In genomic region chr5:51452033-51452432, GRCm38 (mm10) we compare ENCODE assay signal across 14 mouse cellular contexts.
DNase-seq lines count a peak whose midpoint lies in the region; ATAC-seq lines count a peak whose summit lies in the region.
"Had no signal": no experiment of that assay in that cellular context is flagged by ENCODE, and none has a peak within 500 bp of the region (broad histone marks: within the 10 kb centered on the region; RNA-seq: fewer than 3 reads in every experiment).

No protein-coding gene starts in this region.

- no peak for DNase-seq in heart, embryonic 10.5 days (ENCODE audit: low spot score)
- DNase-seq in ZHBTc4 (ENCODE audit: low read depth, low spot score): peak; percentile 35
- peak; percentile 53 to 64 for DNase-seq in heart, postnatal 10 days
- DNase-seq in kidney, postnatal 14 days: peak; percentile 89
- no peak for DNase-seq in natural killer cell, adult 2 months (ENCODE audit: low spot score in 2 of 2)
- DNase-seq: cerebellum, adult 9-10 months; spleen, adult 18-20 months had no signal

- no peak overlapping the region for H3K4me3 ChIP-seq in heart, embryonic 13.5 days
- no peak overlapping the region for H3K4me3 ChIP-seq in heart, embryonic 10.5 days
- H3K4me3 ChIP-seq: embryonic facial prominence, embryonic 15.5 days; liver, embryonic 15.5 days had no signal

- ATAC-seq in heart, embryonic 13.5 days (ENCODE audit: extremely low read depth, insufficient number of reproducible peaks, low FRiP score, low TSS enrichment): no peak
- ATAC-seq in megakaryocyte progenitor cell, adult 5-6 weeks (replicated peaks; ENCODE audit: poor library complexity): no peak
- ATAC-seq in megakaryocyte, adult 5-6 weeks (ENCODE audit: poor library complexity, severe bottlenecking): no peak
- ATAC-seq: intestine, embryonic 16.5 days had no signal

- intact Hi-C loops in heart, postnatal 10 days (cut with DNase I): no loop called here

- no peaks in the 10 kb centered on the region for H3K9me3 ChIP-seq in heart, embryonic 13.5 days
- H3K9me3 ChIP-seq in heart, embryonic 10.5 days: no peaks in the 10 kb centered on the region
- H3K9me3 ChIP-seq: embryonic facial prominence, embryonic 15.5 days; liver, embryonic 15.5 days had no signal

- peak overlapping the region; percentile 54 for H3K27ac ChIP-seq in heart, embryonic 13.5 days (replicated peaks)
- no peak overlapping the region for H3K27ac ChIP-seq in heart, embryonic 10.5 days
- H3K27ac ChIP-seq: embryonic facial prominence, embryonic 15.5 days; liver, embryonic 15.5 days; macrophage had no signal

- 52% methylated on average over 3 of the region's 3 CpGs for WGBS in heart, embryonic 13.5 days
- 70% methylated on average over 3 of the region's 3 CpGs for WGBS in heart, embryonic 10.5 days

- no peak overlapping the region for H3K4me2 ChIP-seq in heart, embryonic 13.5 days
- H3K4me2 ChIP-seq: embryonic facial prominence, embryonic 15.5 days; liver, embryonic 15.5 days had no signal

- H3K4me1 ChIP-seq in heart, embryonic 13.5 days: peaks cover 7% of the 10 kb centered on the region
- peaks cover 6% of the 10 kb centered on the region; the same call in 1 of the 2 replicates for H3K4me1 ChIP-seq in heart, embryonic 10.5 days
- H3K4me1 ChIP-seq: embryonic facial prominence, embryonic 15.5 days; liver, embryonic 15.5 days had no signal

- H3K9ac ChIP-seq in heart, embryonic 13.5 days: no peak overlapping the region
- H3K9ac ChIP-seq: embryonic facial prominence, embryonic 15.5 days; liver, embryonic 15.5 days had no signal

- H3K36me3 ChIP-seq in heart, embryonic 13.5 days: peaks cover 15% of the 10 kb centered on the region
- peaks cover 1% of the 10 kb centered on the region; the same call in 1 of the 2 replicates for H3K36me3 ChIP-seq in heart, embryonic 10.5 days
- H3K36me3 ChIP-seq: embryonic facial prominence, embryonic 15.5 days; liver, embryonic 15.5 days had no signal

- H3K27me3 ChIP-seq in heart, embryonic 13.5 days (replicated peaks): no peaks in the 10 kb centered on the region
- H3K27me3 ChIP-seq in heart, embryonic 10.5 days (ENCODE audit: insufficient read depth, poor library complexity, severe bottlenecking): no peaks in the 10 kb centered on the region
- H3K27me3 ChIP-seq: embryonic facial prominence, embryonic 15.5 days; liver, embryonic 15.5 days had no signal

Comparison
In these comparisons a context has a peak if more than half of its experiments do, and no peak if none do; other contexts are left out.
1. DNase-seq: peak in ZHBTc4 (single experiment), heart, postnatal 10 days (2 of 2) and kidney, postnatal 14 days (single experiment); none in heart, embryonic 10.5 days (single experiment) and natural killer cell, adult 2 months (0 of 2).